Mouse (Mus musculus): ENCODE measurements around the gene Tmem53. TPM values are rescaled to one million over a fixed set of nuclear protein-coding genes. Genes with fewer than 3 reads are reported as not detected.
"Not testable (repeated sequence)": the region's sequence is repeated elsewhere in the genome, so short reads cannot be mapped to it uniquely, and the experiment has no call there.

The Tmem53 gene
- total RNA-seq, 2 experiments from 2014 or later: 4.6 to 5.2 TPM

GRCm38 (mm10) chr4:117240867-117241266 lies 10.9 kb upstream of the Tmem53 start:
- peak; percentile 88 for DNase-seq
- intact Hi-C loops (cut with DNase I): no loop called here

DNA sequence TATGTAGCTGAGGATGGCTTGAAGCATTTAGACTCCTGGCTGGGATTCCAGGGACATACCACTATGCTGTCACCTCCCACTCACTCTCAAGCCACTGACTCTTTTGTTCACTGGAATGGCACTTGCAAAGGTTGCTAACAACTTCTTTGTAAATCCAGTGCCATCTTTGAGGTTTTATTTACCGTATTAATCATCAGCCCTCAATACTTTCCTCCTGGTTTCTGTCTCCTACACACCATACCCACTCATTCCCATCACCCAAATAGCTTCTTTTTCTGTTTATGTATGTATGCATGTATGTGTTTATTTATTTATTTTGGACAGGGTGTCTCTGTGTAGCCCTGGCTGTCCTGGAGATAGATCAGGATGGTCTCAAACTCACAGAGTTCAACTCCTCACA lies 769 bp upstream of the Tmem53 start:
- intact Hi-C loops (cut with DNase I): no loop called here
- DNase-seq: no peak

DNA sequence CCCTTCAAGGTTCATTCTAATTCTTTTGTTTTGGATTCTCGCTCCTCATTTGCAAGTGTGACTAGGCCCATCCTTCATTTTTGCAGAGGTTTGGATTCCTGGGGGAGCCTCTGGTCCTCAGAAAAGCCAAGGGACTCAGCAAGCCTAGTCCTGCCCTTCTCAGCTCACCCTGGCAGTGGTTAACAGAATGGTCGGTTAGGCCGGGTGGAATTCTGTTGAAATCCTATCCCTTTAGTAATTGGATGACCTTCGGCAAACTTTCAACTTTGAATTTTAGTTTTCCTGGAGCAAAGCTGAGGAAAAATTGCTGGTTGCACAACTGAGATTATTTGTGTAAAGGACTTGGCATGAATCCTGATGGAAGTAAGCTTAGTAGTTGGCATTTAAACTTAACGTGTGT lies 600 bp downstream of the Tmem53 start:
- no peak for DNase-seq
- intact Hi-C loops (cut with DNase I): no loop called here

DNA sequence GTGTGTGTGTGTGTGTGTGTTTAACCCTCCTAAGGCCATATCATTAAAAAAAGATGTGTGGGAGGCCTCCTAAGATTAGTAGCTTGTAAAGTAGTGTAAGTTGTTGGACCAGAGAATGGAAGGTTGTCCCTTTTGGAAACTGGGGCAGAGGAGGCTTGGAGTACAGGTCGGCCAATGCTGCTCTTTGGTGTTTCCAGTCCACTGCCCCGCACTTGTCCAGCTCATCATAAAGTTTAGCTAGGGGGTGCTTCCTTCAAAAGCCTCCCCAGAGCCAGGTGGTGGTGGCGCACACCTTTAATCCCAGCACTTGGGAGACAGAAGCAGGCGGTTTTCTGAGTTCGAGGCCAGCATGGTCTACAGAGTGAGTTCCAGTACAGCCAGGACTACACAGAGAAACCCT lies 1.0 kb downstream of the Tmem53 start:
- intact Hi-C loops (cut with DNase I): no loop called here

DNA sequence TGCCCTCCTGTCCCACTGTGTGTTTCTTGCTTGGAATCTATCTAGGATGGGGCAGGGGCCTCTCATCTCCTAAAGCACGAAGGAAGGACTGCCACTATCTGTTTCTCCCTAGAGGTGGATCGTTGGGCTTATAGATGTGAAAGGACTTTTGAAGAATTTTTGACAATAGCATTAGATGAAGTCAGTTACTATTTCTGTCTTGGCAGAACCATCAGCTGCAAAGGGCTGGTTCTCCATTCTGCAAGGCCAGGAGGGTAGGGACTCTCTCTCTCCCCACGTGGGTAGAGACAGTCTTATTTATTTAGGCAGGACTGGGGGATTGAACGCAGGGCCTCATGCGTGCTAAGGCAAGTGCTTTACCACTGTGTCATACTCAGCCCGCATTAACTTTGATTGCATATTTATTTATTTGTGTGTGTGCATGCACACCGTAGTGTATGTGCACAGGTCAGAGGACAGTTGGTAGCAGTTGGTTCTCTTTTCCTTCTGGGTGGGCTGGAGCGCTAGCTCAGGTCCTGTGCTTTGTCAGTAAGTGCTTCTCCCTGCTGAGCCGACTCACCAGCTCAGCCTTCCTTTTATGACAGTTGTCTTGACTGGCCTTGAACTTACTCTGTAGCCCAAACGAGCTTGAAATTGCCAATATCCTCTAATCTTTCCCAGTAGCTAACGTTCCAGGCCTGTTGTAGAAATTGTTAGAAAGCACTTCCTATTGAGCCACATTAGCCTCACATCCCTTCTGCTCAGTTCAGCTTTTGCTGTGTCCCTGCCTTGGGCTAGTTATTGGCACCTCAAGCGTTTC lies 1.7 kb downstream of the Tmem53 start:
- no peak for DNase-seq
- intact Hi-C loops (cut with DNase I): no loop called here

More for the DNA sequence above, 1.0 kb downstream of the Tmem53 start:
- DNase-seq: no peak

GRCm38 (mm10) chr4:117254017-117254627 lies 2.4 kb downstream of the Tmem53 start:
- intact Hi-C loops (cut with DNase I): no loop called here
- no peak for DNase-seq

DNA sequence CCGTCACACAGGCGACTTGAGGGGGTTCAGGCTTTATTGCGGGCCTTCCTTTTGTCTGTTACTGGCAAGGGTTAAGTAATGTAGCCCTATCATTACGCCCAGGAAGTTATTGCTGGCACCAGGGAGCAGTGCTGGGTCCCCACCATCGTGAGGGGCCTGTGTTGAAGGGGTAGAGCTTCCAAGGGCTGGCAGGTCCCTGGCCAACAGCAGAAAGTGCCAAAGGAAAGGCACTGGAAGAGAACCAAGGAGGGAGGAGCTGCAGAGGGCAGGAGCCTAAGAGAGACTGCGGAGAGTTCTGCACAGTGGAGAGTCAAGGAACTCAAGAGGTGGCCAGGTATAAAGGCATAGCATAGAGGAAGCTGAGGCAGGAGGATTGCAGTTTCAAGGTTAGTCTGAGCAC lies 2.9 kb downstream of the Tmem53 start:
- peak; percentile 57 for DNase-seq
- intact Hi-C loops (cut with DNase I): no loop called here

DNA sequence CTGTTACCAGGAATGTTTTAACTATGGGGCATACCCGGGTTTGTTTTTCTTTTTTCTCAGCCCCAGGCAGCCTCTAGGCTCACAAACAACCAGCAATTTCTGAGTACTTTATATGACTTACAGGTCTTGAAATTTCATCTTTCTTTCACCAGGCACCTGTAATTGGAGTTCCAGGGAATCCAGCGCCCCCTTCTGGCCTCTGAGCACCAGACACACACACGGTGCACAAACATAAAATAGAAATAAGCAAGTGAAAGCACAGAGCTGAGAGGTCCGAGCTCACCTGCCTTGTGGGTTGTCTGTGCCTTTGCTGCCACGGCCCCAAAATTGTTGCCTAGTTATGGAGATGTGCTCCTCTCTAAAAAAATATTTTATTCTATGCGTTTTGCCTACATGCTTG lies 8.2 kb downstream of the Tmem53 start:
- not testable (repeated sequence) for DNase-seq

DNA sequence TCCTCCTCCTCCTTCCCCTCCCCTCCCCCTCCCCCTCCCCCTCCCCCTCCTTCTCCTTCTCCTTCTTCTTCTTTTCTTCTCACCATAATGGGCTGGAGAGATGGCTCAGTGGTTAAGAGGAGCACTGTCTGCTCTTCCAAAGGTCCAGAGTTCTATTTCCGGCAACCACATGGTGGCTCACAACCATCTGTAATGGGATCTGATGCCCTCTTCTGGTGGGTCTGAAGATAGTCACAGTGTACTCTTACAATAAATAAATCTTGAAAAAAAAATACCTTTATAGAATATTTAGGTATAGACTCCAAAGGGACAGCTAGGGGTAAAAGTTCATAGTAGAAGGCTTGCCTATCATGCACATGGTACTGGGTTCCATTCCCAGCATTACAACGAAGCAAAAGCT lies 9.5 kb downstream of the Tmem53 start:
- no peak for DNase-seq
- intact Hi-C loops (cut with DNase I): no loop called here

More for the DNA sequence above, 8.2 kb downstream of the Tmem53 start:
- intact Hi-C loops (cut with DNase I): not testable (repeated sequence)

GRCm38 (mm10) chr4:117262101-117262913 lies 10.6 kb downstream of the Tmem53 start:
- intact Hi-C loops (cut with DNase I): no loop called here
- DNase-seq: peak; percentile 72

GRCm38 (mm10) chr4:117262987-117263386 lies 11.2 kb downstream of the Tmem53 start:
- no peak for DNase-seq
- intact Hi-C loops (cut with DNase I): no loop called here

DNA sequence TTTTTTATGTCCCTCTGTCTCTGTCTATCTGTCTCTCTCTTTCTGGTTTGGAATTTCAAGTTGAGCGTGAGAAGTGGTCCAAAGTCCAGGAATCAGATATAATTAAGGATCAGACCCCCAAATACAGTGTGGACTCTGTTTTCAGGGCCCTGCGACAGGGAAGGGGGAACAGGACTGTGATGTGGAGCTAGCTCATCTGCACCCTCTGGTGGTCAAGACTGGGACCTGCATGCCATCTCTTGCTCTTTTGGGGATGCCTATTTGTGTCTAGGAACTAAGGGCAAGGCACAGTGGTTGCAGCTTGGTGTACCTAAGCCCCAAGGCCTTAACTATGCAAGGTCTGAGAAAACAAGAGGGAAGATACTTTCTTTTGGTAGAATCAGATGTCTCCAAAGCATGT lies 15.5 kb downstream of the Tmem53 start:
- peak; percentile 84 for DNase-seq
- intact Hi-C loops (cut with DNase I): no loop called here

GRCm38 (mm10) chr4:117267831-117268437 lies 16.2 kb downstream of the Tmem53 start:
- DNase-seq: no peak
- intact Hi-C loops (cut with DNase I): no loop called here

DNA sequence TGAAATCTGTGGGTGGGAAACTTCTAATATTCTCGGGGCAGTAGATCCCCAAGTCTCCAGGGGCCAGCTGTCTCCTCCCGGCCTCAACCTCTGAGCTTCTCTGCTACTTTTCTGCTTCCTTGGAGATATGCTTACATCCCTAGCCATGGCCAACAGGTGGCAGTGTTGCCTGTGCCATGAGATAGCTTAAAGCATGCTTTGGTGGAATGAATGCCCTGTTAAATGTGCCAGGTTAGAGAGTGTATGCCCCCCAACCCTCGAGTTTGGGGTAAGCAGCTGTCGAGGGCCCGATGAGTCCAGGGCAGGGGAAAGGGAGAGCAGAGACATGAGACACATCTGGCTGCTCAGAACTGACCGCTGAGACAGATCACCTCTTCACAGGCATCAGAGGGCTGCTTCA lies 18.5 kb downstream of the Tmem53 start:
- DNase-seq: peak; percentile 86
- intact Hi-C loops (cut with DNase I): loop anchor here (10.0 kb wide), 1 partner anchor 405 kb away; no protein-coding TSS in a partner anchor

DNA sequence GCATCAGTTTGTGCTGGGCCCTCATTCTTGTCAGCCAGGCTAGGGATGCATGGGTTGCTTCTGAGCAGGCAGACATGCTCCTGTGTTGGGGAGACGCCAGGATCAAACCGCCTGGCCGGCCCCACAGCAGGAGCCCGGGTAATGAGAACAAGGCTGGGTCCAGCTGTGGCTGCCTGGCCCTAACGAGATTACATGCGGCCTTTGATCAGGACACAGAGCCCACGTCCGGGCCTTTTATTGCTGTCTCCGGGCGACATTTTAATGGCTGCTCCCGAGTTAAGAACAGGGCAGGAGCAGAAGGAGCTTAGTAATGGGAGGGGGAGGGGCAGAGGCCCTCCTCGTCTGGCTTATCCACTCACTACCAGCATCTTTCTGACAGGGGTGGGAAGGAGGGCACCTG lies 20.7 kb downstream of the Tmem53 start:
- intact Hi-C loops (cut with DNase I): loop anchor here (10.0 kb wide), 1 partner anchor 402 kb away; no protein-coding TSS in a partner anchor
- DNase-seq: peak; percentile 51

DNA sequence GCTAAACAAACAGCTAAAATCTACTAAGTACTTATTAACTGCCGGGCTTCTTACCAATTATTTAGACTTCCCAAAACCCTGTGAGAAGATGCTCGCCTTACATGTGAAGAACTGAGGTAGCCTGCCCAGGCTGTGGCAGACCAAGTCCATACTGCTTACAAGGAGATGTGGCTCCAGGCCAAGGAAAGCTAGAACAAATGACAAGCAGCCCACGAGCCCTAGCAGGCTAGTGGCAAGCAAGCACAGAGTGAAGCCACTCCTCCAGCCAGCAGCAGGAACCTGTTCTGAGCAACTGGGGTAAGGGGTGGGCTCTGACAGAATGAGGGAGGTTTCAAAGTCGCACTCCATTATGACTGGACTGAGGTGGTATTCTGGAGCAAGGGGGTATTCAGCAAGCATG lies 23.0 kb downstream of the Tmem53 start:
- intact Hi-C loops (cut with DNase I): loop anchor here (10.0 kb wide), 1 partner anchor 400 kb away; no protein-coding TSS in a partner anchor
- DNase-seq: no peak

GRCm38 (mm10) chr4:117276281-117276711 lies 24.5 kb downstream of the Tmem53 start:
- no peak for DNase-seq
- intact Hi-C loops (cut with DNase I): loop anchor here (10.0 kb wide), 1 partner anchor 399 kb away; no protein-coding TSS in a partner anchor

- intact Hi-C loops (cut with DNase I): loop anchor here (10.0 kb wide), 1 partner anchor 398 kb away; no protein-coding TSS in a partner anchor
Observed at GRCm38 (mm10) chr4:117277021-117277420, 25.3 kb downstream of the Tmem53 start.

GRCm38 (mm10) chr4:117277687-117278086 lies 25.9 kb downstream of the Tmem53 start:
- intact Hi-C loops (cut with DNase I): loop anchor here (10.0 kb wide), 1 partner anchor 397 kb away; no protein-coding TSS in a partner anchor
- no peak for DNase-seq

More at GRCm38 (mm10) chr4:117277021-117277420, 25.3 kb downstream of the Tmem53 start:
- no peak for DNase-seq
